Mouse (Mus musculus) adrenal gland, postnatal 4 days (tissue): ENCODE data around the gene Zfp882. TPM values are rescaled to one million over a fixed set of nuclear protein-coding genes. Genes with fewer than 3 reads are reported as not detected.
"Not testable (repeated sequence)": the region's sequence is repeated elsewhere in the genome, so short reads cannot be mapped to it uniquely, and the experiment has no call there.

Experiments
- DNase-seq, 2 experiments: peaks; one replicate each; pipeline ENCODE4 v3.0.0; 2021 to 2022; ENCODE audit warnings: low spot score in 2 of 2, mixed read lengths in 2 of 2
- long read RNA-seq, 2 experiments: library from polyadenylated mRNA; stranded (forward); transcript quantifications; one replicate each; pipeline ENCODE4 v2.0.0; 2021
- total RNA-seq, 2 experiments: library from RNA; stranded (reverse); gene quantifications; 2 replicates each; pipeline ENCODE4 v1.2.3; 2021

The Zfp882 gene
- 1 to 10 TPM; 7.7 to 9.6 TPM for total RNA-seq
- long read RNA-seq, experiment 1, partial matches to known transcripts, result 0 of 1 reads
- long read RNA-seq, experiment 1, other reads (novel, unspliced or antisense), result 0 of 1 reads
- long read RNA-seq, experiment 2, result 0 reads

GRCm38 (mm10) chr8:71908309-71909261 is at the start of gene Zfp882, which contains the start of gene Zfp617:
TSS of gene Zfp882 (plus strand) at chr8:71908608.
TSS of gene Zfp617 (plus strand) at chr8:71908635.
- peak; percentile 66 to 77 for DNase-seq

- not testable (repeated sequence) for DNase-seq
Measured at GRCm38 (mm10) chr8:71861551-71861950, 46.9 kb upstream of the Zfp882 start.

GRCm38 (mm10) chr8:71862038-71862437 is 46.4 kb upstream of the Zfp882 start:
- DNase-seq, result not testable (repeated sequence)

- peak; percentile 46 to 48 for DNase-seq
Measured at GRCm38 (mm10) chr8:71881618-71882274, 26.7 kb upstream of the Zfp882 start, which contains the start of gene Zfp709. TSS of gene Zfp709 (plus strand) at chr8:71882019.

GRCm38 (mm10) chr8:71900666-71901065 is 7.7 kb upstream of the Zfp882 start:
- DNase-seq, result not testable (repeated sequence)

GRCm38 (mm10) chr8:71903084-71903483 is 5.3 kb upstream of the Zfp882 start:
- not testable (repeated sequence) for DNase-seq

GRCm38 (mm10) chr8:71906809-71907208 is 1.6 kb upstream of the Zfp882 start:
- DNase-seq, result no peak

- DNase-seq, result no peak
Measured at GRCm38 (mm10) chr8:71907798-71908257, 580 bp upstream of the Zfp882 start.

- DNase-seq, result no peak
Measured at GRCm38 (mm10) chr8:71912286-71912685, 3.9 kb downstream of the Zfp882 start.

- peak; percentile 78 to 89 for DNase-seq
Measured at GRCm38 (mm10) chr8:71922567-71923401, 14.4 kb downstream of the Zfp882 start.

- DNase-seq, result no peak
Measured at GRCm38 (mm10) chr8:71925791-71926190, 17.4 kb downstream of the Zfp882 start.

- no peak for DNase-seq
Measured at GRCm38 (mm10) chr8:71926551-71926950, 18.1 kb downstream of the Zfp882 start.

- DNase-seq, result no peak
Measured at GRCm38 (mm10) chr8:71927779-71928178, 19.4 kb downstream of the Zfp882 start.

GRCm38 (mm10) chr8:71938037-71938436 is 29.6 kb downstream of the Zfp882 start:
- DNase-seq, result not testable (repeated sequence)

GRCm38 (mm10) chr8:71940293-71941208 is 32.1 kb downstream of the Zfp882 start:
- DNase-seq, result no peak

- no peak for DNase-seq
Measured at GRCm38 (mm10) chr8:71941776-71942175, 33.4 kb downstream of the Zfp882 start.

GRCm38 (mm10) chr8:71948624-71949023 is 40.2 kb downstream of the Zfp882 start:
- no peak for DNase-seq

GRCm38 (mm10) chr8:71950482-71951221 is 42.2 kb downstream of the Zfp882 start, which contains the start of gene Zfp961:
TSS of gene Zfp961 (plus strand) at chr8:71951038.
- peak; percentile 94 to 95 for DNase-seq
